Mouse (Mus musculus) leukemia stem cell, adult 10-12 weeks (primary cell): ENCODE measurements around the gene Trim72. TPM values are rescaled to one million over a fixed set of nuclear protein-coding genes. Genes with fewer than 3 reads are reported as not detected.

ENCODE experiments used
- polyA plus RNA-seq: library from polyadenylated mRNA; stranded (reverse); fragments of >175 nt; gene quantifications from 2 replicates; pipeline ENCODE4 v1.2.3, GENCODE M21; 2012; ENCODE audit warnings: low replicate concordance

Trim72 gene
- polyA plus RNA-seq, result 0.10 TPM in 1 of 2 replicates, not detected in the other

GRCm38 (mm10) chr7:128003688-128004087, at the start of gene Trim72:
Gene Trim72 (plus strand): TSS chr7:128003949.

GRCm38 (mm10) chr7:127967004-127967921, 36.5 kb upstream of the Trim72 start, which contains the start of gene Fus:
Gene Fus (plus strand): TSS chr7:127967457.

GRCm38 (mm10) chr7:127993341-127993977, 10.3 kb upstream of the Trim72 start, which contains the start of gene Pycard:
Gene Pycard (minus strand): TSS chr7:127993867.

Other genes starting within 250 kb of the Trim72 start
- 28.7 and 40.4 TPM in 2 replicates for gene Orai3, start 234.1 kb upstream of the Trim72 start, polyA plus RNA-seq
- 110 and 121 TPM in 2 replicates for gene Setd1a, start 227.3 kb upstream of the Trim72 start, polyA plus RNA-seq
- gene Gm49388, start 218.3 kb upstream of the Trim72 start, polyA plus RNA-seq, result 2.2 TPM in 1 of 2 replicates, not detected in the other
- gene Hsd3b7, start 203.3 kb upstream of the Trim72 start, polyA plus RNA-seq, result 0.69 and 8.5 TPM in 2 replicates
- 24.8 and 27.0 TPM in 2 replicates for gene Stx4a, start 179.7 kb upstream of the Trim72 start, polyA plus RNA-seq
- gene Stx1b, start 179.4 kb upstream of the Trim72 start, polyA plus RNA-seq, result 0.23 and 0.28 TPM in 2 replicates
- 13.4 and 33.6 TPM in 2 replicates for gene Zfp646, start 127.7 kb upstream of the Trim72 start, polyA plus RNA-seq
- gene Zfp668, start 127.1 kb upstream of the Trim72 start, polyA plus RNA-seq, result 22.6 and 26.8 TPM in 2 replicates
- gene Prss53, start 113.0 kb upstream of the Trim72 start, polyA plus RNA-seq, result 0.58 and 1.1 TPM in 2 replicates
- gene Gm21974, start 108.5 kb upstream of the Trim72 start, polyA plus RNA-seq, result not detected in 2 replicates
- gene Vkorc1, start 108.3 kb upstream of the Trim72 start, polyA plus RNA-seq, result 10.1 and 24.2 TPM in 2 replicates
- 79.6 and 212 TPM in 2 replicates for gene Bckdk, start 99.9 kb upstream of the Trim72 start, polyA plus RNA-seq
- 2.0 and 6.1 TPM in 2 replicates for gene Kat8, start 91.4 kb upstream of the Trim72 start, polyA plus RNA-seq
- gene Prss8, start 73.8 kb upstream of the Trim72 start, polyA plus RNA-seq, result not detected in 2 replicates
- gene Prss36, start 57.2 kb upstream of the Trim72 start, polyA plus RNA-seq, result 2.3 and 7.5 TPM in 2 replicates
- 125 and 210 TPM in 2 replicates for gene Fus, start 36.5 kb upstream of the Trim72 start, polyA plus RNA-seq
- 2.1 and 2.2 TPM in 2 replicates for gene Pycard, start 10.1 kb upstream of the Trim72 start, polyA plus RNA-seq
- 1.3 and 1.8 TPM in 2 replicates for gene Itgam, start 58.7 kb downstream of the Trim72 start, polyA plus RNA-seq
- not detected in 2 replicates for gene Gm49368, start 58.7 kb downstream of the Trim72 start, polyA plus RNA-seq
- 2.3 and 3.4 TPM in 2 replicates for gene Itgax, start 125.6 kb downstream of the Trim72 start, polyA plus RNA-seq
- gene Itgad, start 150.4 kb downstream of the Trim72 start, polyA plus RNA-seq, result 8.5 and 16.4 TPM in 2 replicates
- gene Cox6a2, start 202.4 kb downstream of the Trim72 start, polyA plus RNA-seq, result 11.9 and 21.5 TPM in 2 replicates
- 34.5 and 48.8 TPM in 2 replicates for gene Armc5, start 233.4 kb downstream of the Trim72 start, polyA plus RNA-seq
- gene 9130023H24Rik, start 234.1 kb downstream of the Trim72 start, polyA plus RNA-seq, result 0.85 and 1.2 TPM in 2 replicates
- gene Tgfb1i1, start 242.9 kb downstream of the Trim72 start, polyA plus RNA-seq, result 1.0 and 5.8 TPM in 2 replicates